Mouse (Mus musculus) ES-E14 (cell line): ENCODE measurements around the gene Pomt2. TPM values are rescaled to one million over a fixed set of nuclear protein-coding genes. Genes with fewer than 3 reads are reported as not detected.

Experiments used
- DNase-seq: peaks from one replicate; pipeline ENCODE4 v3.0.0-alpha.2; 2013; ENCODE audit warnings: low read depth, low spot score
- H3K27ac ChIP-seq: 2 replicates; pipeline ENCODE4 v1.5.1; 2012; ENCODE audit warnings: low read depth, mild to moderate bottlenecking, low read length, moderate library complexity, mixed read lengths; ENCODE audit not compliant: poor library complexity, insufficient read depth, severe bottlenecking
- H3K36me3 ChIP-seq: 2 replicates; pipeline ENCODE4 v1.6.1; 2012; ENCODE audit warnings: mild to moderate bottlenecking, low read length, moderate library complexity, mixed read lengths; ENCODE audit not compliant: control insufficient read depth, poor library complexity, insufficient read depth, severe bottlenecking
- H3K4me1 ChIP-seq, 2 experiments: fragments of 150-350 bp in 1 of 2; sonication (generic) in 1 of 2; 2 replicates each; pipeline ENCODE4 v1.6.1; 2012; ENCODE audit warnings: low read length in 2 of 2, mild to moderate bottlenecking in 1 of 2, mixed read lengths in 1 of 2; ENCODE audit not compliant: control insufficient read depth in 2 of 2, insufficient read depth in 2 of 2, poor library complexity in 1 of 2
- H3K4me3 ChIP-seq, 2 experiments: fragments of 150-350 bp in 1 of 2; sonication (generic) in 1 of 2; 2 replicates each; pipeline ENCODE4 v1.5.1; 2012; ENCODE audit warnings: low read length in 2 of 2, low read depth in 1 of 2, mild to moderate bottlenecking in 1 of 2, mixed read lengths in 1 of 2; ENCODE audit not compliant: insufficient read depth in 1 of 2, poor library complexity in 1 of 2, severe bottlenecking in 1 of 2
- H3K9ac ChIP-seq: 2 replicates; pipeline ENCODE4 v1.6.1; 2012; ENCODE audit warnings: low read depth, mild to moderate bottlenecking, low read length, mixed read lengths; ENCODE audit not compliant: poor library complexity, insufficient read depth, severe bottlenecking
- H3K9me3 ChIP-seq: fragments of 150-350 bp; sonication (generic); 2 replicates; pipeline ENCODE4 v1.6.1; 2012; ENCODE audit warnings: low read depth, mild to moderate bottlenecking, low read length; ENCODE audit not compliant: control insufficient read depth, insufficient read depth
- CHD2 ChIP-seq: IDR thresholded peaks from 2 replicates; pipeline ENCODE4 v1.6.1; 2014; ENCODE audit warnings: mild to moderate bottlenecking, low read depth, low read length, inconsistent platforms
- HCFC1 ChIP-seq: IDR thresholded peaks from 2 replicates; pipeline ENCODE4 v1.6.1; 2012; ENCODE audit warnings: low read length, inconsistent platforms, borderline replicate concordance; ENCODE audit not compliant: insufficient read depth
- MAFK ChIP-seq: IDR thresholded peaks from 2 replicates; pipeline ENCODE4 v1.6.1; 2014; ENCODE audit warnings: mild to moderate bottlenecking, low read depth, low read length, inconsistent platforms; ENCODE audit not compliant: insufficient read depth
- ZC3H11A ChIP-seq: IDR thresholded peaks from 2 replicates; pipeline ENCODE4 v1.6.1; 2012; ENCODE audit warnings: low read depth, mild to moderate bottlenecking, inconsistent platforms, low read length, borderline replicate concordance
- ZNF384 ChIP-seq: IDR thresholded peaks from 2 replicates; pipeline ENCODE4 v1.6.1; 2012; ENCODE audit warnings: low read depth, low read length, inconsistent platforms
- in situ Hi-C, 2 experiments: fragments of 600-800 bp; cut with MboI; formaldehyde crosslinking; loops; one replicate each; pipeline ENCODE4 v1.15.1; 2025; ENCODE audit warnings: low sequenced_read_pairs in 2 of 2, inconsistent platforms in 1 of 2; ENCODE audit not compliant: unreplicated experiment in 2 of 2
- total RNA-seq: library from RNA; depleted of rRNA; stranded (reverse); fragments of 300-350 nt; gene quantifications from 2 replicates; pipeline ENCODE4 v1.2.3, GENCODE M21; 2012

Gene Pomt2
- total RNA-seq, 1 experiment: 23.9 TPM

GRCm38 (mm10) chr12:87132210-87132609, 15.6 kb downstream of the Pomt2 start:
- Histone ChIP-seq H3K9ac (no peak overlapping the region), H3K36me3 (no peaks in the 10 kb centered on the region; the same call in 1 of the 2 replicates), H3K27ac (no peak overlapping the region), H3K9me3 (no peaks in the 10 kb centered on the region), H3K4me1 (no peaks in the 10 kb centered on the region), H3K4me3 (no peak overlapping the region)
- no peak for DNase-seq
- TF ChIP-seq CHD2: no peak
- in situ Hi-C loops: no loop called here

- Histone ChIP-seq H3K4me1 (no peaks in the 10 kb centered on the region), H3K27ac (no peak overlapping the region), H3K4me3 (no peak overlapping the region), H3K36me3 (no peaks in the 10 kb centered on the region; the same call in 1 of the 2 replicates), H3K9me3 (no peaks in the 10 kb centered on the region), H3K9ac (no peak overlapping the region)
- in situ Hi-C loops: no loop called here
- TF ChIP-seq CHD2 (no peak), HCFC1 (no peak), ZC3H11A (peak; percentile 12; the same call in 1 of the 2 replicates)
- DNase-seq: no peak
These were observed 16.1 kb downstream of the Pomt2 start for GRCm38 (mm10) chr12:87131619-87132018.

GRCm38 (mm10) chr12:87131181-87131580, 16.6 kb downstream of the Pomt2 start:
- DNase-seq: no peak
- TF ChIP-seq CHD2: no peak
- TF ChIP-seq ZNF384: no peak
- no peak for TF ChIP-seq MAFK
- TF ChIP-seq HCFC1: no peak
- TF ChIP-seq ZC3H11A: no peak
- Histone ChIP-seq H3K9ac (no peak overlapping the region), H3K36me3 (no peaks in the 10 kb centered on the region; the same call in 1 of the 2 replicates), H3K9me3 (no peaks in the 10 kb centered on the region), H3K27ac (no peak overlapping the region), H3K4me3 (no peak overlapping the region), H3K4me1 (no peaks in the 10 kb centered on the region)
- in situ Hi-C loops: no loop called here

- H3K27ac ChIP-seq: no peak overlapping the region
- no peaks in the 10 kb centered on the region for H3K9me3 ChIP-seq
- in situ Hi-C loops: no loop called here
- no peak for DNase-seq
- no peak for TF ChIP-seq MAFK
- no peak for TF ChIP-seq CHD2
- TF ChIP-seq ZNF384: no peak
- TF ChIP-seq ZC3H11A: no peak
- no peak for TF ChIP-seq HCFC1
- H3K9ac ChIP-seq: no peak overlapping the region
- no peak overlapping the region for H3K4me3 ChIP-seq
- no peaks in the 10 kb centered on the region; the same call in none of the 2 replicates for H3K36me3 ChIP-seq
- no peaks in the 10 kb centered on the region for H3K4me1 ChIP-seq
These were observed 17.5 kb downstream of the Pomt2 start for GRCm38 (mm10) chr12:87130224-87130623.

- in situ Hi-C loops: no loop called here
- DNase-seq: no peak
- Histone ChIP-seq H3K9ac (no peak overlapping the region), H3K4me1 (no peaks in the 10 kb centered on the region), H3K36me3 (peaks cover 4% of the 10 kb centered on the region), H3K9me3 (no peaks in the 10 kb centered on the region), H3K4me3 (no peak overlapping the region), H3K27ac (no peak overlapping the region)
- no peak for TF ChIP-seq CHD2
- TF ChIP-seq MAFK: no peak
- no peak for TF ChIP-seq HCFC1
- TF ChIP-seq ZNF384: no peak
- TF ChIP-seq ZC3H11A: no peak
These were observed 20.5 kb downstream of the Pomt2 start for GRCm38 (mm10) chr12:87127256-87127655.
